Mouse (Mus musculus): ENCODE data around the gene Gnl3l.

Gnl3l gene

GRCm38 (mm10) chrX:151016938-151017877 lies at the start of gene Gnl3l:
Gnl3l (minus strand) TSS chrX:151017322.
- DNase-seq (ENCODE audit: low read depth, low spot score): peak; percentile 80

- no peak for DNase-seq (ENCODE audit: low read depth, low spot score)
Measured at GRCm38 (mm10) chrX:151066071-151066666, 49.0 kb upstream of the Gnl3l start.

DNA sequence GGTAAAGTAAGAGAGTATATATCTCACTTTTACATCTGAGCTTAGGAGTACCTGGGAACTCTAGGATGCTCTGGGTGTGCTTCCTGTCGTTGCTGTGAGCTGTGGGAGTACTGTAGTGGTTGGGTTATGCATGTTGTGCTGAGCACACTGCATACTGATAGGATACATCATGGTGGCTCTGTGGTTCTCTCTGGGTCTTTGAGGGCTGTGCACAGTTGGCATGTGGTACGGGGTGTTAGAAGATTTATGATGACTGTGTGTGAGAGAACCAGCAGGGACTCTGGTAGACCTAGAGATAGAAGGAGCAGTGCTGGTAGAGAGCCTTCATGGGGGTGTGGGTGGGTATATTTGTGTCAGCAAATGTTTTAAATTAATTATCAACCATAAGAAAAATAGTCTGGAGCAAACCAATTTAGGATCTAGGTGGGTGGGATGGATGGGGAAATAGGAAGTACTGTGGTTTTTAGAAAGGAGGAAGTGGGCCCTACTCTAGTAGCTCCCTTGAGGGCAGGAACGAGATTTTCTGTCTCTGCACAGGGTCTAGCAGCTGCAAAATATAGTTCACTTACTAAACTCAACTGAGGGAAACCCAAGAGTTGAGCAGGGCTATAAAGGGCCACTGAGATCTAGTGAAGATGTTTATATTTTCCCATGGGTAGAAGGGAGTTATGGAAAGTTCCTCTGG lies 44.6 kb upstream of the Gnl3l start:
- no peak for DNase-seq (ENCODE audit: low read depth, low spot score)

DNA sequence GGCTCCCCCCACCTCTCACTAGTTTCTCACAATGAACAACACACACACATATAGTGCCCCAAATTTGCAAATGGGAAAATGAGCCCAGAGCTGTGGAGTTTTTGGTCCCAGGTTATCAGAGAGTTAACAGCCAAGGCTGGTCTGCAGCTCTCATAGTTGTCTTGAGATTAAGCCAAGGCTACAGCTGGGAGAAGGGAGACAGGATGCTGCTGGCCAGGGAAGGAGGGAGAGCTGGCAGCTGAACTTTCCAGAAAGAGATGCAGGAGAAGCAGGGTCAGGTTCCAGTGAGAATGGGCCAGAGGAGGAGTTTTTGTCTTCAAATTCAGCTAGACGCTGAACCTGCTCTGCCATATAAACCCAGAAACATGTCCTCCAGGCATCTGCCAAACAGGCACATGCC lies 42.2 kb upstream of the Gnl3l start:
- DNase-seq (ENCODE audit: low read depth, low spot score): no peak

- no peak for DNase-seq (ENCODE audit: low read depth, low spot score)
Measured at GRCm38 (mm10) chrX:151055559-151055958, 38.4 kb upstream of the Gnl3l start.

DNA sequence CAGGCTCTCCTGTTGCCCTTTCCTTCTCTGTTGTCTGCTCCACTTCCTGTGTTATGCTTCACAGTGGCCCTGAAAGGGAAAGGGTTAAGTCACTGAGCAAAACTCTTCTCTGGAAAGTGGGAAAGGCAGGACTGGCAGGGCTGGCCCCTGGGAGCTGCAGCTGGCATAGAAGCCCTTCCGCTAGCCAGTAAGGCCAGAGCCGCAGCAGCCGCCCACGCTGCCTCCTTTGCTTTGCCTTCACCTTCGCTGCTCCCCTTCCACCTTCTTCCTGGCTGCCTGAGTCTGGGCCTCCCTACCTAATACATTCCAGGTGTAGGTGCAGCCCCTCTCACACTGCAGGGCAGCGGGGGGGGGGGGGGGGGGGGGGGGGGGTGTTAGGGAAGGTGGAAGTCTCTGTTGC lies 37.4 kb upstream of the Gnl3l start:
- no peak for DNase-seq (ENCODE audit: low read depth, low spot score)

- no peak for DNase-seq (ENCODE audit: low read depth, low spot score)
Measured at GRCm38 (mm10) chrX:151050337-151050736, 33.2 kb upstream of the Gnl3l start.

DNA sequence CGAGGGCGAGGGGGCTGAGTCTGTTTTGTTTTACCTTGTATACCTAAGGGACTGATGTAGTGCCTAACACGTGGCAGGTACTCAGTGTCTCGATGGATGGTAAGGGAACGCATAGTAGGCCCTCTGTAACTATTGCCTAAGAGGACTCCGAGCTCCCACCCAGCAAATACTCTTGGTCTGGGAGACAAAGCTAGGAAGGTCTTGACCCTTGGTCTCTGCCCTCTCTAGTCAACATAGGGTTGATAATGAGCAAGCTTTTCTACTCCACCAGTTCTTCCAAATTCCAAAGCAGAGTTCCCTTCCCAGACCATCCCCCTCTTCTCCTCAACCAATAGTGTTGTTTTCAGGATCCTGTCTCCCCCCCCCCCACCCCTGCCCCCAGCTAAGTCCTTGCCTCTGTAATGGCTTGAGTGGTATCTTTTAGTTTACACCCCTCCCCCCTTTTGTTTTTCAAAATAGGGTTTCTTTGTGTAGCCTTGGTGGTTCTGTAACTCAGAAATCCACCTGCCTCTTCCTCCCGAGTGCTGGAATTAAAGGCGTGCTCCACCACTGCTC lies 32.6 kb upstream of the Gnl3l start:
- DNase-seq (ENCODE audit: low read depth, low spot score): no peak

GRCm38 (mm10) chrX:151047431-151048058 lies 30.4 kb upstream of the Gnl3l start:
- no peak for DNase-seq (ENCODE audit: low read depth, low spot score)

DNA sequence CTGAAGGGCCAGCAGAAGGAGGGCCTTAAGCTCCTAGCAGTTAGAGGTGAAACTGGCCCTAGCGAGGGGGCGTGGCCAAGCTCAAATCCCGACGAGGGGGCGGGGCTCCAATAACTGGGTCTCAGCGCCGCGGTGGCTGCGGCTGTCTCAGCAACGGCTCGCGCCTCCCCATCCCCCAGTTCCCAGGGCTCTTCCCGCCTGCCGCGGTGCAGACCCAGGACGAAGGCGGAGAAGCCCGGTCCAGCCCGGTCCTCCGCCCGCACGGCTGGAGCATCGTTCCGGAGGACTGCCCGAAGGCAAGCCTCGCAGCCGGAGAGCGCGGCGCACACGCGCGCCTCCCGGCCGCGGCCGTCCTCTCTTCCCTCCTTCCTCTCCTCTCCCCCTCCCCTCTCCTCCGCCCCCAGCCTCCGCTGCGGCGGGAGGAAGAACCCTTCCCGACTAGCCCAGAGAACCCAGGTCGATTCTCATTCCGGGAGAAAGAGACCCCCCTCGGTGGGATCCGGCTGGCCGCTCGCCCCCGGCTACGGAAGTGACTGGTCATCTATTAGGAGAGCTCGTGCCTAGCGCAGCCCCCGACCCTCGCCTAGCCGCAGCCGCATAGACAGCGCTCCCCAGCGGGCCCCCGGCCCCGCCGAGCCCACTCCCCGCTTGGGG lies 29.8 kb upstream of the Gnl3l start:
- no peak for DNase-seq (ENCODE audit: low read depth, low spot score)

- no peak for DNase-seq (ENCODE audit: low read depth, low spot score)
Measured at GRCm38 (mm10) chrX:151046321-151046720, 29.2 kb upstream of the Gnl3l start.

DNA sequence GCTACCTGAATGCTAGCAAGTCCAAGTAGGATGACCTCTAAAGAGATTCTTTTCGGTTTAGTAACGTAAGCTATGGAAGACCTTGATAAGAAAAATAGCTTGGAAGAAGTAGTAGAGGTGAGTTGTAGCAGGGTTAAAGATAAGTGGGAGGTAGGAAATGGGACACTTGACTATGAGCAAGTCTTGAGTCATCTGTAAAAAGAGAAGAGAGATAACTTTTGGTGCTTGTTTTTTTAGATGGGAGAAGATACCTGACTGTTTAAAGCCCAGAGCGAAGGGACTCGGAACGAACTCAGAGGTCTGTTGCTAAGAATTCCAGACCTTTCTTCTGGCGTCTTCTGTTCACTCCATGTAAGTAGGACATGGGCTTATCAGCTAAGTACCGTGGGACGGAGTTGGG lies 28.7 kb upstream of the Gnl3l start, which contains the start of gene Fgd1:
Fgd1 (plus strand) TSS at position 301 of the 400 bp plus-strand sequence.
- DNase-seq (ENCODE audit: low read depth, low spot score): no peak

GRCm38 (mm10) chrX:151041223-151041622 lies 24.1 kb upstream of the Gnl3l start:
- no peak for DNase-seq (ENCODE audit: low read depth, low spot score)

GRCm38 (mm10) chrX:151031400-151031799 lies 14.3 kb upstream of the Gnl3l start:
- no peak for DNase-seq (ENCODE audit: low read depth, low spot score)

GRCm38 (mm10) chrX:151018798-151019197 lies 1.7 kb upstream of the Gnl3l start:
- DNase-seq (ENCODE audit: low read depth, low spot score): no peak

DNA sequence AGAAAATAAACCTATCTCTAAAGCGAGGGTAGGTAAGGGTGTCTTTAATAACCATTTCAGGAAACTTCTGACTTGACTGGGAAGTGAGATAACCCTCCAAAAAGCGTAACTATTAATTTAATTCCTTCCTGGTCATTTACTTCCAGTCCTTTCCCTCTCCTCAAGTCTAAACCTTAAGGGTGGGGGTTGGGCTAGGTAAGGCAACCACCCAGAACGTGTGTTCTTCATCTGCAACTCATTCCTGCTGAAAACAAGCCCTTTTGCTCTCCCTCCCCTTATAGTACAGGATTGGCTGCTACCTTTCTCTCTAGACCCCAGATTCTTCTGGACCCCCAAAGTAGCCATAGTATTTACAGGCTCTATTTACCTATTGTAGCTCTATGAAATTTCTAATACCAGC lies 775 bp upstream of the Gnl3l start:
- DNase-seq (ENCODE audit: low read depth, low spot score): no peak

DNA sequence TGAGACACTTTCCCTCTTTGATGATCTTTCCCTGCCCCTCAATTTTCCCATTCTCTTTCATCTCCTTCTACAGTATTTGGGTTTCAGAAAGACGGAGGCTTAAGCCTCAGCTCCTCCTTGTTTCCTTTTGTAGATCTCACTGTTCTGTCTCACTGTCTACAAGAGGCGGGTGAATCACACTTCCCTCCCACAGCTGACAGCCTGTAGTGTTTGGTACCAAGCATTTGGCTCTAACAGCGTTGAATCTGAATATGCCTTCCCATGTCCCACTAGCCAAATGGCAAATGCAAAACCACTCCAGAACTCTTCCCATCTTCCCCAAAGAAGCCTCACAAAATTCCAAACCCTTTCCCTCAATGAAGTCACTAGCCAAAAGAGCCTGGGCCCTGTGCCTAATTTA lies 20.3 kb downstream of the Gnl3l start:
- DNase-seq (ENCODE audit: low read depth, low spot score): no peak

DNA sequence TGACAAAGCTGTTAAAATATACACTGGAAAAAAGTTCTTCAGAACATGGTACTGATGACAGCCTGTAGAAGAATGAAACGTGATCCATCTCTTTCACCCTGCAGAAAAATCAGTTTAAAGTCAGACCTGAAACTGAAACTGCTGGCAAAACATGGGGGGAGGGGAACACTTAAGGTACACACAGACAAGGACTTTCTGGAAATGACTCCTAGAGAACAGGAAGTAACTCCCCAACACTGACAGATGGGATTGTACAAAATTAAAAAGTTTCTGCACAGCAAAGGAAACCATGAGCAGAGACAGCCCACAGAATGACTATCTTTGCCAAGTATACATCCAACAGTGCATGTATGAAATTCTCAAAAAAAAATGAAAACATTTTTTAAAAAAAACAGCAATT lies 35.5 kb downstream of the Gnl3l start:
- no peak for DNase-seq (ENCODE audit: low read depth, low spot score)

DNA sequence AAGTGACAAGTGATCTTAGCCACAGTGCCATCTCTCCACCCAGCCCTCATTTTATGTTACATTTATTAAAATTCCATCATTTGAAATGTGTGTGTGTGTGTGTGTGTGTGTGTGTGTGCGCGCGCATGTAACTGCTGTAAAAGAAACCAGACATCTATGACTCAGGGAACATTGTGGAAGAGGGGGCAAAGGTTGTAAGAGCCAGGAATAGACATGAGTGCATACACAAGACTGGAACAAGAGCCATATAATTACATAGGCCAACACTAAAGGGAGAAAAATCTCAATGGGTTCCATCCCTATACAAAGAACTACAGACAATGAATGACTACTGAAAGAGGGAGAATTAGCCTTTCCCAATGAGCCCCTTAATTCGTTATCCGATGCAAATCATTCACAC lies 41.7 kb downstream of the Gnl3l start:
- DNase-seq (ENCODE audit: low read depth, low spot score): no peak

DNA sequence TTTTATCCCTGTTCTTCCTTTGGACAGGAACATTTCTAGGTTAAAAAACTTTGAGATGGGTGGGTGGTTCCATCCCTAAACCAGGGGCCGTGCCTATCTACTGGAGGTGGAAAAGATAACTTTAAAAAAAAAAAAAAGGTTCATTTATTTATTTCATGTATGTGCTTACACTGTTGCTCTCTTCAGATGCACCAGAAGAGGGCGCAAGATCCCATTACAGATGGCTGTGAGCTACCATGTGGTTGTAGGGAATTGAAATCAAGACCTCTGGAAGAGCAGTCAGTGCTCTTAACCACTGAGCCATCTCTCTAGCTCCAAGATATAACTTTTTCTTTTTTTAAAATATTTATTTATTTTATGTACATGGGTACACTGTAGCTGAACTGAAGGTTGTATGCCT lies 54.1 kb downstream of the Gnl3l start:
- no peak for DNase-seq (ENCODE audit: low read depth, low spot score)

GRCm38 (mm10) chrX:150960702-150961101 lies 56.4 kb downstream of the Gnl3l start:
- no peak for DNase-seq (ENCODE audit: low read depth, low spot score)
